Mouse (Mus musculus) lung, embryonic 15.5 days (tissue): ENCODE measurements around the gene Ltbr. TPM values are rescaled to one million over a fixed set of nuclear protein-coding genes. Genes with fewer than 3 reads are reported as not detected.
"Not testable (repeated sequence)": the region's sequence is repeated elsewhere in the genome, so short reads cannot be mapped to it uniquely, and the experiment has no call there.

ENCODE experiments used
- ATAC-seq: fragments of 200-750 bp; cut with Nextera tagmentation; 2 replicates; pipeline ENCODE4 v1.8.0; 2017; ENCODE audit warnings: moderate number of reproducible peaks, borderline replicate concordance; ENCODE audit not compliant: low FRiP score, low TSS enrichment; ENCODE audit errors: extremely low read depth
- H3K27ac ChIP-seq: fragments of 300-500 bp; sonication (generic); 2 replicates; pipeline ENCODE4 v1.5.1; 2015; ENCODE audit warnings: moderate library complexity, mild to moderate bottlenecking, inconsistent platforms
- H3K27me3 ChIP-seq: fragments of 300-500 bp; sonication (generic); 2 replicates; pipeline ENCODE4 v1.6.1; 2015; ENCODE audit warnings: inconsistent platforms
- H3K36me3 ChIP-seq: fragments of 300-500 bp; sonication (generic); 2 replicates; pipeline ENCODE4 v1.6.1; 2015; ENCODE audit warnings: inconsistent platforms
- H3K4me1 ChIP-seq: fragments of 300-500 bp; sonication (generic); 2 replicates; pipeline ENCODE4 v1.6.1; 2015; ENCODE audit warnings: inconsistent platforms
- H3K4me2 ChIP-seq: fragments of 300-500 bp; sonication (generic); 2 replicates; pipeline ENCODE4 v1.6.1; 2015; ENCODE audit warnings: inconsistent platforms, mild to moderate bottlenecking, moderate library complexity
- H3K4me3 ChIP-seq: fragments of 300-500 bp; sonication (generic); 2 replicates; pipeline ENCODE4 v1.5.1; 2015; ENCODE audit warnings: mild to moderate bottlenecking, inconsistent platforms
- H3K9ac ChIP-seq: fragments of 300-500 bp; sonication (generic); 2 replicates; pipeline ENCODE4 v1.6.1; 2015; ENCODE audit warnings: inconsistent platforms
- H3K9me3 ChIP-seq: fragments of 300-500 bp; sonication (generic); 2 replicates; pipeline ENCODE4 v1.6.1; 2016; ENCODE audit warnings: inconsistent platforms
- WGBS: fragments of 180-500 bp; shearing (Covaris S2); methylation state at CpG from one replicate; pipeline ENCODE4 v1.1.7; 2015; 5-methylcytosine and 5-hydroxymethylcytosine counted together
- polyA plus RNA-seq: library from polyadenylated mRNA; unstranded; fragments of >200 nt; fragmentation: Nextera tagmentation; extraction: Ambion mirVana; gene quantifications from 2 replicates; pipeline ENCODE4 v1.2.1, GENCODE M21; 2015

Gene Ltbr
- polyA plus RNA-seq, 1 experiment from 2014 or later, result 82.5 TPM

DNA sequence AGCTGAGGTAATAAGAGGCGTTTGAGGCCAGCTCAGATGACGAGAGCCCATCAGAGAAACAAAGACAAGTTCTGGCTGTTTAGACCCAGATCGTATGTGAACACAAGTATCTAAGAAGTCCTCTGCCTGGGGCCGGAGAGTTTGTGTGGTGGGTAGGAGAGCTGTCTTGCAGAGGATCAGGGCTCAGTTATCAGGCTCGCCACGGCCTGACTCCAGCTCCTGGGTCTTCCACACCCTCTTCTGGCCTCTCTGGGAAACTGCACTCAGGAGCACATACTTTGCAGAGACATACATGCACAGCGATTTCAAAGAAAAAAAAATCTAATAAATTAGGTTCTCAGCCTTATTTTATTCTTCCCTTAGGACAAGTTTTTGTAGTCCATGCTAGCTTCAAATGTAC, 28.9 kb downstream of the Ltbr start:
- no peak overlapping the region for H3K27ac ChIP-seq
- no peaks in the 10 kb centered on the region for H3K36me3 ChIP-seq
- H3K9me3 ChIP-seq, result no peaks in the 10 kb centered on the region
- H3K27me3 ChIP-seq, result no peaks in the 10 kb centered on the region
- H3K4me3 ChIP-seq, result no peak overlapping the region
- 90% methylated on average over 7 of the region's 7 CpGs for WGBS
- peaks cover 3% of the 10 kb centered on the region; the same call in 1 of the 2 replicates for H3K4me1 ChIP-seq
- ATAC-seq, result no peak
- H3K4me2 ChIP-seq, result no peak overlapping the region
- no peak overlapping the region for H3K9ac ChIP-seq

- Histone ChIP-seq H3K27ac (no peak overlapping the region), H3K36me3 (no peaks in the 10 kb centered on the region), H3K27me3 (no peaks in the 10 kb centered on the region), H3K4me1 (peaks cover 3% of the 10 kb centered on the region; the same call in 1 of the 2 replicates), H3K4me3 (no peak overlapping the region), H3K9me3 (no peaks in the 10 kb centered on the region), H3K4me2 (no peak overlapping the region), H3K9ac (no peak overlapping the region)
- 28% methylated on average over 8 of the region's 8 CpGs for WGBS
- no peak for ATAC-seq
Observed at GRCm38 (mm10) chr6:125284250-125284649, 29.4 kb downstream of the Ltbr start.

DNA sequence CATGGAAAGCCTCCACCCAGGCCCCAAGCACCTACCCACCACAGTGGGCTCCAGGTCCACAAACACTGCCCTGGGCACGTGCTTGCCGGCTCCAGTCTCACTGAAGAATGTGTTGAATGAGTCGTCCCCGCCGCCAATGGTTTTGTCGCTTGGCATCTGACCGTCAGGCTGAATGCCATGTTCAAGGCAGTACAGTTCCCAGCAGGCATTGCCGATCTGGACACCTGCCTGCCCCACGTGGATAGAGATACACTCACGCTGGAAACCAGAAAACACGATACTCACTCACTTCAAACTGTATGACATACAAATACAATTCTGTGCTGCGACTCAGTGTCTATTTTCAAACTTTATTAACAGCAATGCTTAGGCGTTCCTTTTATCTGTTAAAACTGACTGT, 31.0 kb downstream of the Ltbr start:
- WGBS, result 89% methylated on average over 13 of the region's 13 CpGs
- H3K9me3 ChIP-seq, H3K27ac ChIP-seq, H3K4me1 ChIP-seq, H3K36me3 ChIP-seq, H3K4me2 ChIP-seq, H3K27me3 ChIP-seq, H3K4me3 ChIP-seq, H3K9ac ChIP-seq, ATAC-seq: not testable (repeated sequence)

- ATAC-seq, result no peak
- Histone ChIP-seq H3K9me3 (no peaks in the 10 kb centered on the region), H3K27me3 (no peaks in the 10 kb centered on the region), H3K27ac (no peak overlapping the region), H3K4me1 (no peaks in the 10 kb centered on the region), H3K9ac (no peak overlapping the region), H3K4me3 (no peak overlapping the region), H3K4me2 (no peak overlapping the region), H3K36me3 (no peaks in the 10 kb centered on the region)
- WGBS, result 46% methylated on average over 8 of the region's 8 CpGs
Observed at GRCm38 (mm10) chr6:125279729-125280128, 34.0 kb downstream of the Ltbr start.

DNA sequence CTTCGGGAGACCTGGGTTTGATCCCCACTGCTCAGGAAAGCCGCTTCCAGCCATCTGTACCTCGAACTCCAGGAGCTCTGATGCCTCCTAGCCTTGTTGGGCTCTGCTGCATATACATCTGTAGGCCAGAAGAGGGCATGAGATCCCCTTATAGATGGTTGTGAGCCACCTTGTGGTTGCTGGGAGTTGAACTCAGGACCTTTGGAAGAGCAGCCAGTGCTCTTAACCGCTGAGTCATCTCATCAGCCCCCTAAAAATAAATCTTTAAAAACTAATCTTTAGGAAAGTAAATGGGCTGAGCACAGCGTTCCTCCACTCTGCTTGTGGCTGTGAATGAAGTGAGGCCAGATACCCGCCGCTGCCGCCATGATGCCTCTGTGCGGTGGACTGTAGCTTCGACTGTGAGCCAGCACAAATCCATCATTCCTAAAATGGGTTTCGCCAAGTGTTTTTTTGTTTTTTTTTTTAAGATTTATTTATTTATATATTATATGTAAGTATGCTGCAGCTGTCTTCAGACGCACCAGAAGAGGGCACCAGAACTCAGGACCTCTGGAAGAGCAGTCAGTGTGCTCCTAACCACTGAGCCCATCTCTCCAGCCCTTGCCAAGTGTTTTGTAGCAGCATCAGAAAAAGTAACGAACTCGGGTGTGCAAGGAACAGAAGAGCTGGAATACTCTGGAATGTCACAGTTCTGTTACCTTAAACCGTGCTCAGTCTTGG, 38.7 kb downstream of the Ltbr start:
- no peaks in the 10 kb centered on the region for H3K36me3 ChIP-seq
- H3K4me3 ChIP-seq, result no peak overlapping the region
- no peak overlapping the region for H3K9ac ChIP-seq
- ATAC-seq, result no peak
- H3K4me2 ChIP-seq, result no peak overlapping the region
- peaks cover 4% of the 10 kb centered on the region for H3K4me1 ChIP-seq
- H3K27me3 ChIP-seq, result 0 out of 2 replicates have a peak, but pooled peaks cover 3% of the 10 kb centered on the region
- WGBS, result 43% methylated on average over 15 of the region's 15 CpGs
- no peak overlapping the region for H3K27ac ChIP-seq
- no peaks in the 10 kb centered on the region for H3K9me3 ChIP-seq

GRCm38 (mm10) chr6:125272228-125272785, 41.4 kb downstream of the Ltbr start:
- H3K36me3 ChIP-seq, result no peaks in the 10 kb centered on the region
- ATAC-seq, result no peak
- H3K27ac ChIP-seq, result no peak overlapping the region
- 73% methylated on average over 10 of the region's 10 CpGs for WGBS
- no peak overlapping the region for H3K4me3 ChIP-seq
- H3K9me3 ChIP-seq, result no peaks in the 10 kb centered on the region
- H3K4me1 ChIP-seq, result peaks cover 4% of the 10 kb centered on the region
- no peak overlapping the region for H3K4me2 ChIP-seq
- no peak overlapping the region for H3K9ac ChIP-seq
- H3K27me3 ChIP-seq, result 0 out of 2 replicates have a peak, but pooled peaks cover 3% of the 10 kb centered on the region

- peak overlapping the region; percentile 23 for H3K4me3 ChIP-seq
- H3K9me3 ChIP-seq, result no peaks in the 10 kb centered on the region
- H3K36me3 ChIP-seq, result no peaks in the 10 kb centered on the region
- H3K27ac ChIP-seq, result no peak overlapping the region
- ATAC-seq, result peak; percentile 93; the same call in 1 of the 2 replicates
- peak overlapping the region; percentile 38; the same call in 1 of the 2 replicates for H3K9ac ChIP-seq
- WGBS, result 17% methylated on average over 17 of the region's 17 CpGs
- H3K4me2 ChIP-seq, result peak overlapping the region; percentile 56
- 0 out of 2 replicates have a peak, but pooled peaks cover 6% of the 10 kb centered on the region for H3K27me3 ChIP-seq
- H3K4me1 ChIP-seq, result peaks cover 4% of the 10 kb centered on the region
Observed at GRCm38 (mm10) chr6:125271455-125272227, 42.0 kb downstream of the Ltbr start.

DNA sequence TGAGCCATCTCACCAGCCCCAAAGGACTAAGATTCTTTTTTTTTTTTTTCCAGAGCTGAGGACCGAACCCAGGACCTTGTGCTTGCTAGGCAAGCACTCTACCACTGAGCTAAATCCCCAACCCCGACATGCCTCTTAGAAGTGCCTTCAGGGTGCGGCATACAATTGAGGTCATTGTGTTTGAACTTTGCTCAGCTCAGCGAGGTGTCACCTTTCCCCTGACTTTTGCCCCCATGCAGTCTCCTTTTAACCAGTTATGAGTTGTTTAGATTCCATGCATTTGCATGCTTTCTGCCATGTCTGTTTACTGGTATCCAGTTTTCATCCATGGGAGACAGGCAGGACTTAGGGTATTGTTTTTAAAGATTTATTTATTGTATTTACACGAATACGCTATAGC, 44.9 kb downstream of the Ltbr start:
- Histone ChIP-seq H3K27me3 (0 out of 2 replicates have a peak, but pooled peaks cover 2% of the 10 kb centered on the region), H3K36me3 (no peaks in the 10 kb centered on the region), H3K4me3 (no peak overlapping the region), H3K9ac (no peak overlapping the region), H3K4me2 (no peak overlapping the region), H3K4me1 (peaks cover 4% of the 10 kb centered on the region), H3K27ac (no peak overlapping the region), H3K9me3 (no peaks in the 10 kb centered on the region)
- no peak for ATAC-seq
- 45% methylated on average over 6 of the region's 6 CpGs for WGBS

- no peaks in the 10 kb centered on the region for H3K9me3 ChIP-seq
- no peak for ATAC-seq
- no peak overlapping the region for H3K4me2 ChIP-seq
- no peak overlapping the region for H3K4me3 ChIP-seq
- 0 out of 2 replicates have a peak, but pooled peaks cover 2% of the 10 kb centered on the region for H3K27me3 ChIP-seq
- H3K9ac ChIP-seq, result no peak overlapping the region
- WGBS, result 58% methylated on average over 3 of the region's 3 CpGs
- no peak overlapping the region for H3K27ac ChIP-seq
- peaks cover 4% of the 10 kb centered on the region for H3K4me1 ChIP-seq
- H3K36me3 ChIP-seq, result no peaks in the 10 kb centered on the region
Observed at GRCm38 (mm10) chr6:125267469-125267868, 46.2 kb downstream of the Ltbr start.

DNA sequence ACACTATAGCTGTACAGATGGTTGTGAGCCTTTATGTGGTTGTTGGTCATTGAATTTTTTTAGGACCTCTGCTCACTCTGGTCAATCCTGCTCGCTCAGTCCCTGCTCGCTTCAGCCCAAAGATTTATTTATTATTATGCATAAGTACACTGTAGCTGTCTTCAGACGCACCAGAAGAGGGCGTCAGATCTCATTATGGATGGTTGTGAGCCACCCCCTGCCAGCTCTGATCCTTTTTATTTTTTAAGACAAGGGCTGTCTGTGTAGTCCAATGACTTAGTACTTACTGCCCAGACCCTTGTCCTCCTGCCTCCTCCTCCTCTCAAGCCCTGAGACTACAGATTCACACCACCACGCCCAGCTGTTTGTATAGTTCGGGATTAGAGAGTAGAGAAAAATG, 47.1 kb downstream of the Ltbr start:
- ATAC-seq, H3K4me3 ChIP-seq, H3K4me1 ChIP-seq, H3K27ac ChIP-seq, H3K9me3 ChIP-seq, H3K36me3 ChIP-seq, H3K9ac ChIP-seq, H3K27me3 ChIP-seq, H3K4me2 ChIP-seq: not testable (repeated sequence)
- WGBS, result 50% methylated on average over 6 of the region's 6 CpGs

DNA sequence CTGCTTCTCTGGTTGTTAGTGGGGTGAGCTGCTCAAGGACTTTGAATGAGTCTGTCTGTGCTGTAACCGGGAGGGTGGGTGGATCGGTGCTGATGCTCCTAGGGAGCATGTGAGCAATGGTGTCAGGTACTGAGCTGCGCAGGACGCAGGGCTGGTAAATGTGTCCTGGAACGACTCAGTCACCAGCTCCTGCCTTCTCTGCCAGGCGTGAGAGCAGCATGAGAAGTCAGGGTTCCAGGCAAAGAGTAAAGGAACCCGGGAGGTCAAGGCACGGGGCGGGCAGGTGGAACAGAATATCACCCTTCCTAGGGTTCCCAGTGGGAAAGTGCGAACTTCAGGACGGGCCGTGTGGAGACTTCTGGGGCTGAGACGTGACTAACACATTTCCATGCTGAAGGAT, 47.6 kb downstream of the Ltbr start:
- no peak overlapping the region for H3K27ac ChIP-seq
- no peaks in the 10 kb centered on the region for H3K9me3 ChIP-seq
- no peak for ATAC-seq
- 0 out of 2 replicates have a peak, but pooled peaks cover 2% of the 10 kb centered on the region for H3K27me3 ChIP-seq
- H3K9ac ChIP-seq, result no peak overlapping the region
- H3K4me1 ChIP-seq, result no peaks in the 10 kb centered on the region
- no peak overlapping the region for H3K4me2 ChIP-seq
- 62% methylated on average over 13 of the region's 13 CpGs for WGBS
- H3K36me3 ChIP-seq, result no peaks in the 10 kb centered on the region
- no peak overlapping the region for H3K4me3 ChIP-seq

GRCm38 (mm10) chr6:125265239-125265638, 48.4 kb downstream of the Ltbr start:
- WGBS, result 31% methylated on average over 10 of the region's 10 CpGs
- H3K9ac ChIP-seq, result no peak overlapping the region
- H3K4me1 ChIP-seq, result no peaks in the 10 kb centered on the region
- ATAC-seq, result no peak
- 0 out of 2 replicates have a peak, but pooled peaks cover 2% of the 10 kb centered on the region for H3K27me3 ChIP-seq
- H3K36me3 ChIP-seq, result no peaks in the 10 kb centered on the region
- H3K4me2 ChIP-seq, result no peak overlapping the region
- H3K9me3 ChIP-seq, result no peaks in the 10 kb centered on the region
- no peak overlapping the region for H3K4me3 ChIP-seq
- H3K27ac ChIP-seq, result no peak overlapping the region
